Mouse (Mus musculus): ENCODE measurements around the gene Rhod.

DNA sequence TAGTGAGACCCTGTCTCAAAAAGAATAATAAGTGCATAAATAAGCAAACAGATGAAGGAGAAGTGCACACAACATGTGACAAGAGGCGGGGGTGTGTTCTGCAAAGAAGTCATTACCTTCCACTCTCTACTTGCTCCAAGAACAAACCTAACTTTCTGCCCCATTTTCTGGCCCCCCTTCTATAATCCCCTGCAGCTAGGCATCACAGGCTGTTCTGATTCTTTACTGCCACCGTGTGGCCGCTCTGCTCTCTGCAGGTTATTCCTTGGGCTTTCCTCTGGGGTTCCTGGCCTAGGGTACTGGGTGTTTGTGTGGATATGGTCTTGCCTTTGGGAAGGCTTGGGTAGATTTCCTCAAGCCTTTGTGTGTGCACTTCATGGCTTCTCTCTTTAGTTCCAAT lies 3.2 kb upstream of the Rhod start:
- peak; percentile 88 for TF ChIP-seq CTCF (IDR thresholded peaks at IDR 0.05; ENCODE audit: low read depth)
- no peak for TF ChIP-seq EP300 (IDR thresholded peaks at IDR 0.05; ENCODE audit: low read depth)

Measured in heart, postnatal 0 days (tissue).